In genomic region chr1:62859098-62859497, GRCm38 (mm10) we compare ENCODE assay signal across 16 mouse cellular contexts.
DNase-seq lines count a peak whose midpoint lies in the region; ATAC-seq and TF ChIP-seq lines count a peak whose summit lies in the region.
"Had no signal": no experiment of that assay in that cellular context is flagged by ENCODE, and none has a peak within 500 bp of the region (broad histone marks: within the 10 kb centered on the region; RNA-seq: fewer than 3 reads in every experiment).

No protein-coding gene starts in this region.

- no peak overlapping the region for H3K9ac ChIP-seq in heart, embryonic 16.5 days (ENCODE audit: low read length)
- H3K9ac ChIP-seq in midbrain, postnatal 0 days (replicated peaks; ENCODE audit: low read length, poor library complexity, severe bottlenecking) = no peak overlapping the region
- no peak overlapping the region for H3K9ac ChIP-seq in midbrain, embryonic 15.5 days
- H3K9ac ChIP-seq: forebrain, postnatal 0 days; hindbrain, embryonic 13.5 days; kidney, embryonic 15.5 days had no signal

- no peaks in the 10 kb centered on the region for H3K27me3 ChIP-seq in heart, embryonic 16.5 days (ENCODE audit: control insufficient read depth, insufficient read depth, low read length)
- H3K27me3 ChIP-seq in midbrain, postnatal 0 days (ENCODE audit: insufficient read depth, low read length) = no peaks in the 10 kb centered on the region
- H3K27me3 ChIP-seq in midbrain, embryonic 15.5 days (replicated peaks) = no peaks in the 10 kb centered on the region
- H3K27me3 ChIP-seq: hindbrain, embryonic 13.5 days; kidney, embryonic 15.5 days had no signal

- no peak for ATAC-seq in heart, embryonic 16.5 days (replicated peaks; ENCODE audit: extremely low read depth, insufficient read depth, low FRiP score)
- ATAC-seq in midbrain, postnatal 0 days (ENCODE audit: low FRiP score) = no peak
- ATAC-seq in midbrain, embryonic 15.5 days (replicated peaks) = no peak
- ATAC-seq: forebrain, postnatal 0 days had no signal

- DNase-seq in heart, adult 9 months (ENCODE audit: low spot score in 2 of 2) = no peak
- peak; percentile 28 for DNase-seq in midbrain, postnatal 0 days (ENCODE audit: low spot score)
- peak; percentile 45 for DNase-seq in fibroblast of lung, adult 2 months (ENCODE audit: low read depth)
- no peak for DNase-seq in kidney, postnatal 25 days
- no peak for DNase-seq in left cerebral cortex, adult 2 months (ENCODE audit: extremely low spot score in 1 of 2, low spot score in 2 of 2)
- DNase-seq: cerebellum, adult 9-11 months; forebrain, postnatal 0 days; heart, adult 2 months; left cerebral cortex, postnatal 4 days; right cerebral cortex, postnatal 14 days; thymus, postnatal 14 days had no signal

- peaks cover 11% of the 10 kb centered on the region for H3K4me1 ChIP-seq in heart, embryonic 16.5 days (ENCODE audit: control insufficient read depth, insufficient read depth, low read length)
- no peaks in the 10 kb centered on the region for H3K4me1 ChIP-seq in midbrain, postnatal 0 days (ENCODE audit: insufficient read depth, low read length)
- peaks cover 4% of the 10 kb centered on the region; the same call in 1 of the 2 replicates for H3K4me1 ChIP-seq in midbrain, embryonic 15.5 days

- no peak for TF ChIP-seq CTCF in midbrain, postnatal 0 days (IDR thresholded peaks at IDR 0.05)
- no peak for TF ChIP-seq CTCF in left cerebral cortex, adult 2 months (IDR thresholded peaks at IDR 0.05)

- no peak overlapping the region for H3K4me2 ChIP-seq in heart, embryonic 16.5 days (ENCODE audit: low read depth, low read length)
- H3K4me2 ChIP-seq in midbrain, postnatal 0 days (ENCODE audit: low read depth, low read length, poor library complexity, severe bottlenecking) = no peak overlapping the region
- no peak overlapping the region for H3K4me2 ChIP-seq in midbrain, embryonic 15.5 days
- H3K4me2 ChIP-seq: hindbrain, embryonic 13.5 days; kidney, embryonic 15.5 days had no signal

- H3K9me3 ChIP-seq in heart, embryonic 16.5 days (replicated peaks; ENCODE audit: control insufficient read depth, low read length) = peaks cover 8% of the 10 kb centered on the region; the same call in 1 of the 2 replicates
- no peaks in the 10 kb centered on the region for H3K9me3 ChIP-seq in midbrain, postnatal 0 days (ENCODE audit: low read length)
- no peaks in the 10 kb centered on the region for H3K9me3 ChIP-seq in midbrain, embryonic 15.5 days
- H3K9me3 ChIP-seq: kidney, embryonic 15.5 days had no signal

- WGBS in heart, embryonic 16.5 days = 19% methylated on average over 2 of the region's 2 CpGs
- WGBS in midbrain, postnatal 0 days = 38% methylated on average over 2 of the region's 2 CpGs
- WGBS in midbrain, embryonic 15.5 days = 56% methylated on average over 2 of the region's 2 CpGs

- intact Hi-C loops in left cerebral cortex, adult 2 months (cut with DNase I) = no loop called here

- H3K27ac ChIP-seq in heart, embryonic 16.5 days (ENCODE audit: low read length) = peak overlapping the region; percentile 76
- no peak overlapping the region for H3K27ac ChIP-seq in midbrain, postnatal 0 days (ENCODE audit: low read depth, low read length)
- H3K27ac ChIP-seq in midbrain, embryonic 15.5 days = no peak overlapping the region
- no peak overlapping the region for H3K27ac ChIP-seq in left cerebral cortex, adult 2 months
- H3K27ac ChIP-seq: heart, adult 2 months; hindbrain, embryonic 13.5 days; kidney, embryonic 15.5 days; midbrain, embryonic 10.5 days had no signal

- no peak overlapping the region for H3K4me3 ChIP-seq in heart, embryonic 16.5 days (ENCODE audit: low read length)
- H3K4me3 ChIP-seq in midbrain, postnatal 0 days (ENCODE audit: low read depth, low read length) = no peak overlapping the region
- no peak overlapping the region for H3K4me3 ChIP-seq in midbrain, embryonic 15.5 days
- H3K4me3 ChIP-seq in left cerebral cortex, adult 2 months = no peak overlapping the region
- H3K4me3 ChIP-seq: heart, adult 2 months; hindbrain, embryonic 13.5 days; kidney, embryonic 15.5 days; midbrain, embryonic 10.5 days had no signal

- no peaks in the 10 kb centered on the region for H3K36me3 ChIP-seq in heart, embryonic 16.5 days (ENCODE audit: control insufficient read depth, insufficient read depth)
- H3K36me3 ChIP-seq in midbrain, postnatal 0 days (ENCODE audit: insufficient read depth, low read length) = no peaks in the 10 kb centered on the region
- no peaks in the 10 kb centered on the region for H3K36me3 ChIP-seq in midbrain, embryonic 15.5 days (replicated peaks)
- H3K36me3 ChIP-seq: hindbrain, embryonic 13.5 days; kidney, embryonic 15.5 days; midbrain, embryonic 10.5 days had no signal

Comparison
In these comparisons a context has a peak if more than half of its experiments do, and no peak if none do; other contexts are left out.
1. DNase-seq: peak in midbrain, postnatal 0 days (single experiment) and fibroblast of lung, adult 2 months (single experiment); none in heart, adult 9 months (0 of 2), kidney, postnatal 25 days (0 of 2) and left cerebral cortex, adult 2 months (0 of 2).